8 mouse cellular contexts compared by ENCODE assay signal in genomic region chr6:125603678-125604462, GRCm38 (mm10). TPM values are rescaled to one million over a fixed set of nuclear protein-coding genes. Genes with fewer than 3 reads are reported as not detected.
DNase-seq lines count a peak whose midpoint lies in the region; ATAC-seq lines count a peak whose summit lies in the region.

No protein-coding gene starts in this region.

- H3K4me1 ChIP-seq in hindbrain, embryonic 15.5 days (replicated peaks) = peaks cover 6% of the 10 kb centered on the region
- no peaks in the 10 kb centered on the region for H3K4me1 ChIP-seq in hindbrain, embryonic 11.5 days (replicated peaks; ENCODE audit: control insufficient read depth, insufficient read depth, low read length)
- H3K4me1 ChIP-seq in liver, embryonic 16.5 days (ENCODE audit: control insufficient read depth, low read depth, low read length) = peaks cover 9% of the 10 kb centered on the region

- no peaks in the 10 kb centered on the region for H3K9me3 ChIP-seq in hindbrain, embryonic 15.5 days
- no peaks in the 10 kb centered on the region for H3K9me3 ChIP-seq in hindbrain, embryonic 11.5 days (ENCODE audit: control insufficient read depth, low read length)
- H3K9me3 ChIP-seq in liver, embryonic 16.5 days (replicated peaks; ENCODE audit: control insufficient read depth, low read length) = no peaks in the 10 kb centered on the region

- no peak overlapping the region for H3K9ac ChIP-seq in hindbrain, embryonic 15.5 days
- no peak overlapping the region for H3K9ac ChIP-seq in hindbrain, embryonic 11.5 days (ENCODE audit: low read depth, low read length)
- no peak overlapping the region for H3K9ac ChIP-seq in liver, embryonic 16.5 days (ENCODE audit: low read depth, low read length)

- H3K4me3 ChIP-seq in hindbrain, embryonic 15.5 days = no peak overlapping the region
- H3K4me3 ChIP-seq in hindbrain, embryonic 11.5 days (ENCODE audit: low read depth, low read length) = no peak overlapping the region
- H3K4me3 ChIP-seq in liver, embryonic 16.5 days (ENCODE audit: low read depth, low read length) = no peak overlapping the region

- DNase-seq in hindbrain, embryonic 11.5 days (ENCODE audit: low spot score) = no peak
- peak; percentile 19 for DNase-seq in CD4-positive helper T cell, adult 2 months (ENCODE audit: low read depth, low spot score)
- DNase-seq in ovary, postnatal 36 days (ENCODE audit: low spot score) = no peak
- no peak for DNase-seq in adrenal gland, postnatal 14 days
- DNase-seq in adrenal gland, adult 8-10 months = no peak

- no peaks in the 10 kb centered on the region for H3K36me3 ChIP-seq in hindbrain, embryonic 15.5 days
- no peaks in the 10 kb centered on the region for H3K36me3 ChIP-seq in hindbrain, embryonic 11.5 days (ENCODE audit: control insufficient read depth, insufficient read depth, low read length)
- H3K36me3 ChIP-seq in liver, embryonic 16.5 days (ENCODE audit: control insufficient read depth, insufficient read depth) = no peaks in the 10 kb centered on the region

- no peak for ATAC-seq in hindbrain, embryonic 15.5 days (ENCODE audit: low FRiP score, low read depth)
- no peak for ATAC-seq in hindbrain, embryonic 11.5 days (ENCODE audit: low FRiP score)
- peak; percentile 59 for ATAC-seq in granulocyte monocyte progenitor cell, adult 5-6 weeks (replicated peaks; ENCODE audit: poor library complexity, severe bottlenecking)
- ATAC-seq in liver, embryonic 16.5 days (ENCODE audit: low read depth) = no peak

- H3K27ac ChIP-seq in hindbrain, embryonic 15.5 days (replicated peaks) = no peak overlapping the region
- H3K27ac ChIP-seq in hindbrain, embryonic 11.5 days (ENCODE audit: low read depth, low read length) = no peak overlapping the region
- H3K27ac ChIP-seq in liver, embryonic 16.5 days (ENCODE audit: low read length) = no peak overlapping the region

- H3K4me2 ChIP-seq in hindbrain, embryonic 15.5 days = peak overlapping the region; percentile 34; the same call in 1 of the 2 replicates
- H3K4me2 ChIP-seq in hindbrain, embryonic 11.5 days (replicated peaks; ENCODE audit: low read depth, low read length) = no peak overlapping the region
- H3K4me2 ChIP-seq in liver, embryonic 16.5 days (ENCODE audit: low read depth, low read length) = peak overlapping the region; percentile 24; the same call in 1 of the 2 replicates

- 88% methylated on average over 26 of the region's 26 CpGs for WGBS in hindbrain, embryonic 15.5 days
- 80% methylated on average over 26 of the region's 26 CpGs for WGBS in hindbrain, embryonic 11.5 days
- 36% methylated on average over 26 of the region's 26 CpGs for WGBS in liver, embryonic 16.5 days (ENCODE audit: insufficient replicate concordance)

- H3K27me3 ChIP-seq in hindbrain, embryonic 15.5 days = no peaks in the 10 kb centered on the region
- no peaks in the 10 kb centered on the region; the same call in 1 of the 2 replicates for H3K27me3 ChIP-seq in hindbrain, embryonic 11.5 days (ENCODE audit: control insufficient read depth, insufficient read depth, low read length)
- peaks cover 5% of the 10 kb centered on the region for H3K27me3 ChIP-seq in liver, embryonic 16.5 days (ENCODE audit: control insufficient read depth, insufficient read depth, low read depth, low read length)

RNA-seq across cellular contexts. Expression of gene Vwf, which starts 57.3 kb away (rescaled TPM):
- polyA plus RNA-seq in hindbrain, embryonic 15.5 days (2015; fragmentation: Nextera tagmentation; extraction: Ambion mirVana) = 10.2 and 10.8 TPM in 2 replicates
- 10.3 and 10.7 TPM in 2 replicates for polyA plus RNA-seq in hindbrain, embryonic 11.5 days (2014; fragmentation: Nextera tagmentation; extraction: Ambion mirVana)
- 0.43 and 5.1 TPM in 2 replicates for total RNA-seq in granulocyte monocyte progenitor cell, adult 5-6 weeks (2014; fragmentation: Nextera tagmentation)
- total RNA-seq in granulocyte monocyte progenitor cell, adult 5-6 weeks (2017) = 0.10 and 0.39 TPM in 2 replicates
- 10.4 and 11.9 TPM in 2 replicates for polyA plus RNA-seq in liver, embryonic 16.5 days (2015; fragmentation: Nextera tagmentation; extraction: Ambion mirVana)
- total RNA-seq in adrenal gland, postnatal 14 days (2021) = 18.5 and 30.6 TPM in 2 replicates
- total RNA-seq in adrenal gland, adult 8-10 months (2022) = 10 to 100 TPM in 1 of 4 experiments, 1 to 10 TPM in 3; 6.5 to 13.4 (median 7.4) TPM
